12 mouse cellular contexts compared by ENCODE assay signal in the genomic region with DNA sequence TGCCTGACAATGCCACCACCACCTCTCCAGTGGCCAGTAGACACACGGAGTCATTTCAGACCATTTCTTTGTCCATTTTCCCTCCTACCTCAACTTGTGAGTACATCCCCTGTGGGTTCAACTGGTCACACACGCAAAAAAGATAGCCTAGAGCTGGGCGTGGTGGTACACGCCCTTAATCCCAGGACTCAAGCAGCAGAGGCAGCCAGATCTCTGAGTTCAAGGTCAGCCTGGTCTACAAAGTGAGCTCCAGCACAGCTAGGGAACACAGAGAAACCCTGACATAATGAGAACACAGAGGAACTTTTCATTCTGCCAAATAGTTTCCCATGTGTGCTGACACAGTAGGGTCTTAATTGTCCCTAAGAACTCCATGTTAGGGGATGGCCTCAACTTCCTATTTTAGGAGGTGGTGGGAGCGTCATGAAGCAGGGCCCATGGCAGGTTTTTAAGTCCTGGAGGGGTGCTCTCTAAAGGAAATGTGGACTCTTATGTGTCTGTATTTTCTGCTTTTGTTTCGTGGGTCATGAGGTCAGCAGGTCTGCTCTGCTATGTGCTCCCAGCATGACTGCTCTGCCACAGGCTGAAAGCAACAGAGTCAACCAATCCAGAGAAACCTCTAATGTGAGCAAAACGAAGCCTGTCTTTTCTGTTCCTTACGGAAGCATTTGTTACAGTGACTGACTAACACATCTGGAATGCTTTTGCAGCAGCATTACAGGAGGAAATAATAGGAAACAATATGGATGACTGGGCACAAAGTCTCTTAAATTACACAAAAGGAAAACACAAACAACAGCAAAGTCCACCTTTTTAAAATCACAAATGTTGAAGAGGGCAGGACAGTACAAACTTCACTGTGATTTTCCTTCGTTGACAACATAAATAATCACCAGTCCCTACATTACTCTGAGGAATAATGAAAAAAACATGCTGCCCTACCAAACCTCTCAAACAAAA.
DNase-seq lines count a peak whose midpoint lies in the region; ATAC-seq and TF ChIP-seq lines count a peak whose summit lies in the region.
"Had no signal": no experiment of that assay in that cellular context is flagged by ENCODE, and none has a peak within 500 bp of the region (broad histone marks: within the 10 kb centered on the region; RNA-seq: fewer than 3 reads in every experiment).

No protein-coding gene starts in this region.

- H3ac ChIP-seq in myocyte (ENCODE audit: control insufficient read depth, insufficient read length), result no peak overlapping the region

- peak overlapping the region; percentile 40; the same call in 1 of the 2 replicates for H3K27ac ChIP-seq in hindbrain, embryonic 10.5 days
- H3K27ac ChIP-seq in hindbrain, postnatal 0 days, result no peak overlapping the region
- H3K27ac ChIP-seq in embryonic fibroblast, embryonic 13.5 days (ENCODE audit: insufficient read depth, low read length), result peak overlapping the region; percentile 89
- H3K27ac ChIP-seq in heart, embryonic 12.5 days (ENCODE audit: poor library complexity, severe bottlenecking), result no peak overlapping the region

- ATAC-seq in hindbrain, postnatal 0 days, result no peak
- peak; percentile 88 for ATAC-seq in Patski
- no peak for ATAC-seq in heart, embryonic 12.5 days (ENCODE audit: insufficient number of reproducible peaks, low FRiP score)
- ATAC-seq: intestine, embryonic 16.5 days had no signal

- H3K4me2 ChIP-seq in hindbrain, postnatal 0 days (ENCODE audit: low read depth, low read length), result no peak overlapping the region
- H3K4me2 ChIP-seq in myocyte (ENCODE audit: low read depth), result peak overlapping the region; percentile 61
- no peak overlapping the region for H3K4me2 ChIP-seq in heart, embryonic 12.5 days
- H3K4me2 ChIP-seq: midbrain, embryonic 11.5 days had no signal

- H3K79me2 ChIP-seq in myocyte (ENCODE audit: control insufficient read depth, insufficient read depth), result peaks cover 5% of the 10 kb centered on the region

- peaks cover 27% of the 10 kb centered on the region for H3K4me1 ChIP-seq in hindbrain, embryonic 10.5 days (replicated peaks)
- H3K4me1 ChIP-seq in hindbrain, postnatal 0 days (ENCODE audit: insufficient read depth, low read length), result no peaks in the 10 kb centered on the region
- H3K4me1 ChIP-seq in embryonic fibroblast, embryonic 13.5 days (ENCODE audit: control insufficient read depth, insufficient read depth, low read length), result no peaks in the 10 kb centered on the region
- peaks cover 7% of the 10 kb centered on the region; the same call in 1 of the 2 replicates for H3K4me1 ChIP-seq in heart, embryonic 12.5 days (replicated peaks)

- no peak overlapping the region for H3K9ac ChIP-seq in hindbrain, postnatal 0 days (replicated peaks; ENCODE audit: low read length)
- no peak overlapping the region for H3K9ac ChIP-seq in heart, embryonic 12.5 days

- peak; percentile 39 for DNase-seq in hindbrain, embryonic 10.5 days (ENCODE audit: low spot score)
- no peak for DNase-seq in hindbrain, postnatal 0 days (ENCODE audit: low spot score)
- DNase-seq in Patski (ENCODE audit: low read depth, low spot score), result no peak
- no peak for DNase-seq in gastrocnemius, postnatal 25 days
- DNase-seq in ovary, postnatal 36 days (ENCODE audit: low spot score), result no peak
- DNase-seq: lung, adult 2 months; thymus, postnatal 36 days had no signal

- no peak for TF ChIP-seq POLR2A in embryonic fibroblast, embryonic 13.5 days (IDR thresholded peaks at IDR 0.05; ENCODE audit: low read depth, low read length)
- TF ChIP-seq POLR2A in myocyte (IDR thresholded peaks at IDR 0.05; ENCODE audit: insufficient read length, low read depth), result no peak

- peaks cover 20% of the 10 kb centered on the region for H3K36me3 ChIP-seq in hindbrain, embryonic 10.5 days
- H3K36me3 ChIP-seq in hindbrain, postnatal 0 days (ENCODE audit: insufficient read depth, low read length), result no peaks in the 10 kb centered on the region
- H3K36me3 ChIP-seq in myocyte (ENCODE audit: control insufficient read depth, insufficient read depth), result peaks cover 4% of the 10 kb centered on the region
- H3K36me3 ChIP-seq in heart, embryonic 12.5 days, result peaks cover 12% of the 10 kb centered on the region; the same call in 1 of the 2 replicates

- no peak for TF ChIP-seq CTCF in hindbrain, postnatal 0 days (IDR thresholded peaks at IDR 0.05; ENCODE audit: low read depth)
- no peak for TF ChIP-seq CTCF in Patski (IDR thresholded peaks at IDR 0.05)
- no peak for TF ChIP-seq CTCF in embryonic fibroblast, embryonic 13.5 days (IDR thresholded peaks at IDR 0.05; ENCODE audit: borderline replicate concordance, insufficient read depth, low read length)

- no peaks in the 10 kb centered on the region for H3K9me3 ChIP-seq in hindbrain, embryonic 10.5 days
- no peaks in the 10 kb centered on the region for H3K9me3 ChIP-seq in hindbrain, postnatal 0 days (ENCODE audit: low read length)
- H3K9me3 ChIP-seq in heart, embryonic 12.5 days (replicated peaks), result no peaks in the 10 kb centered on the region

- WGBS in hindbrain, embryonic 10.5 days, result 42% methylated on average over 9 of the region's 9 CpGs
- WGBS in hindbrain, postnatal 0 days, result 57% methylated on average over 9 of the region's 9 CpGs
- WGBS in heart, embryonic 12.5 days, result 65% methylated on average over 9 of the region's 9 CpGs

- POLR2A ChIA-PET in Patski (lab: Charles Lee), result interaction anchor here (0.6 kb wide), 1 partner anchor 331 kb away, joined by 3 read pairs; no protein-coding TSS in a partner anchor

- in situ Hi-C loops in Patski (cut with MboI; ENCODE audit: low pct_unique_long_range_greater_than_20kb), result no loop called here

- H3K4me3 ChIP-seq in hindbrain, embryonic 10.5 days, result no peak overlapping the region
- H3K4me3 ChIP-seq in hindbrain, postnatal 0 days (ENCODE audit: low read length), result no peak overlapping the region
- no peak overlapping the region for H3K4me3 ChIP-seq in embryonic fibroblast, embryonic 13.5 days (ENCODE audit: insufficient read depth, low read length)
- H3K4me3 ChIP-seq in myocyte, result no peak overlapping the region
- H3K4me3 ChIP-seq in heart, embryonic 12.5 days, result no peak overlapping the region

- CTCF ChIA-PET in Patski (lab: Charles Lee), result interaction anchor here (0.8 kb wide), 2 partner anchors 36 to 54 kb away, joined by 3 read pairs; no protein-coding TSS in a partner anchor

- H3K27me3 ChIP-seq in hindbrain, embryonic 10.5 days (ENCODE audit: insufficient read depth, poor library complexity, severe bottlenecking), result no peaks in the 10 kb centered on the region
- H3K27me3 ChIP-seq in hindbrain, postnatal 0 days (ENCODE audit: insufficient read depth, low read length), result no peaks in the 10 kb centered on the region
- H3K27me3 ChIP-seq in Patski (no peaks in the 10 kb centered on the region), myocyte (ENCODE audit: control insufficient read depth, insufficient read depth, insufficient read length) (no peaks in the 10 kb centered on the region)
- H3K27me3 ChIP-seq in heart, embryonic 12.5 days (replicated peaks), result no peaks in the 10 kb centered on the region

TF ChIP-seq in myocyte, 11 proteins besides CTCF, POLR2A, EP300 and RAD21:
- TF ChIP-seq E2F4 (IDR thresholded peaks at IDR 0.05; ENCODE audit: insufficient read depth), result no peak
- TF ChIP-seq CEBPB (IDR thresholded peaks at IDR 0.05; ENCODE audit: insufficient read depth, poor library complexity, severe bottlenecking), result 0 out of 2 replicates have a peak, but pooled peaks have one; percentile 30

Comparison
In these comparisons a context has a peak if more than half of its experiments do, and no peak if none do; other contexts are left out.
1. H3K27ac ChIP-seq: peak in hindbrain, embryonic 10.5 days (single experiment) and embryonic fibroblast, embryonic 13.5 days (single experiment); none in hindbrain, postnatal 0 days (single experiment) and heart, embryonic 12.5 days (single experiment).